Mouse (Mus musculus): ENCODE results near the gene Rad54l.

The Rad54l gene

GRCm38 (mm10) chr4:116073146-116073545 lies 50.3 kb downstream of the Rad54l start:
- DNase-seq (ENCODE audit: low spot score), result peak; percentile 66

GRCm38 (mm10) chr4:116070116-116070515 lies 53.4 kb downstream of the Rad54l start:
- DNase-seq (ENCODE audit: low spot score), result no peak

GRCm38 (mm10) chr4:116063855-116064254 lies 59.6 kb downstream of the Rad54l start:
- DNase-seq (ENCODE audit: low spot score), result no peak

- no peak for DNase-seq (ENCODE audit: low spot score)
These were observed 64.3 kb downstream of the Rad54l start for GRCm38 (mm10) chr4:116059012-116059726.

- no peak for DNase-seq (ENCODE audit: low spot score)
These were observed 65.9 kb downstream of the Rad54l start for GRCm38 (mm10) chr4:116057559-116057958.

GRCm38 (mm10) chr4:116053399-116053961 lies 70.0 kb downstream of the Rad54l start, which contains the start of gene Nsun4:
TSS of gene Nsun4 (minus strand) at chr4:116053876.
- DNase-seq (ENCODE audit: low spot score), result peak; percentile 94

- peak; percentile 33 for DNase-seq (ENCODE audit: low spot score)
These were observed 70.8 kb downstream of the Rad54l start for GRCm38 (mm10) chr4:116052526-116053293.

GRCm38 (mm10) chr4:116049211-116049610 lies 74.3 kb downstream of the Rad54l start:
- DNase-seq (ENCODE audit: low spot score), result no peak

- no peak for DNase-seq (ENCODE audit: low spot score)
These were observed 75.2 kb downstream of the Rad54l start for GRCm38 (mm10) chr4:116048130-116048920.

GRCm38 (mm10) chr4:116047681-116048080 lies 75.8 kb downstream of the Rad54l start:
- DNase-seq (ENCODE audit: low spot score), result no peak

GRCm38 (mm10) chr4:116046604-116047003 lies 76.9 kb downstream of the Rad54l start:
- no peak for DNase-seq (ENCODE audit: low spot score)

Data from adipocyte (in vitro differentiated cells).